Mouse (Mus musculus): ENCODE results near the gene Ulk4. TPM values are rescaled to one million over a fixed set of nuclear protein-coding genes. Genes with fewer than 3 reads are reported as not detected.

The Ulk4 gene
- total RNA-seq, 2 experiments from 2014 or later = 0.24 to 2.0 TPM

DNA sequence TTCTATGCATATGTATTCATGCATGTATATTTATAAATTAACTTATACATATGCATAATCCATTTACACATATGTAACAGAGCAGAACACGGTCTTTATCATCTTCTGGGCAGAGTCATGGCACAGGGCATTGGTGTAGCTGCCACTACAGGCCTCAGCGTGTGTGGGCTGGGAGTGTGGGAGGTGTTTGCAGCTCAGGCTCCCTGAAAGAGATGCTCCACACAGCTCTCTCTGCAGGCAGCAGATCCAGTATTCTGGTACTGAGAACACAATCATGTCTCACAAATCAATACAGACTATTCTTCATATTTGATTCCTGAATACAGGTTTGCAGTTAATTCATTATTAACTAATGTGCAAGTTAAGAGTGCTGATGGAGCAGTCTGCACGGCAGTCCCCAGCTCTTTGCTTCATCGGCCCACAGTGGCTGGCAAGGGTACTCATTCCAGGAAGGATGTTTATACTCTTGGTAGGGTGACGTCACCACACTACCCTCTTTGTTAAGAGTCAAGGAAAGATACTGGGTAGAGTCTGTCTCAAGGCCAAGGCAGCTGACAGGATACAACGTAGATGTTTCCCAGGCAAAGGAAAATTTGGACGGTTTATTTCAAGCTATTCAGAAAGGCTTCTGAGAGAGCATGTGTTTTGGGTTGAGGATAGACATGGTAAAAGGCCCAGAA is 276.2 kb downstream of the Ulk4 start:
- no peak for ATAC-seq (replicated peaks; ENCODE audit: low FRiP score, low TSS enrichment, poor library complexity, severe bottlenecking)

DNA sequence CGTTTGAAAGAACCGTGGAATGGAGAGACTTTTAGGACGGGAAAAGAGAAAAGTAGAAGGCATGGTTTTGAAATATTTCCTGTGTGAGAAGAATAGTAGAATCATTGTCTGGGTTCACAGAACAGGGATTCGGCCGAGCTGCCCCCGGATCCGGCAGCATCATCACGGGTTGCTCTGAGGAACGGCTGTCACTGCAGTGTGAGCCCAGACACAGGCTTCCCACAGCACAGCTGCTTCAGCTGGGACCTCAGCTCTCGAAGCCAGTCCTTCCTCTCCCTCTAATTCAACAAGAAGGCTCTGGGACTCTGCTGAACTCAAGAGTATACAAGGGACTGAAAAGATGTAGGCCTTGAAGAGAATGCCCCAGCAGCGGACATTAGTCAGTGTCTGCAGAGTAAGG is 278.3 kb downstream of the Ulk4 start:
- no peak for ATAC-seq (replicated peaks; ENCODE audit: low FRiP score, low TSS enrichment, poor library complexity, severe bottlenecking)

DNA sequence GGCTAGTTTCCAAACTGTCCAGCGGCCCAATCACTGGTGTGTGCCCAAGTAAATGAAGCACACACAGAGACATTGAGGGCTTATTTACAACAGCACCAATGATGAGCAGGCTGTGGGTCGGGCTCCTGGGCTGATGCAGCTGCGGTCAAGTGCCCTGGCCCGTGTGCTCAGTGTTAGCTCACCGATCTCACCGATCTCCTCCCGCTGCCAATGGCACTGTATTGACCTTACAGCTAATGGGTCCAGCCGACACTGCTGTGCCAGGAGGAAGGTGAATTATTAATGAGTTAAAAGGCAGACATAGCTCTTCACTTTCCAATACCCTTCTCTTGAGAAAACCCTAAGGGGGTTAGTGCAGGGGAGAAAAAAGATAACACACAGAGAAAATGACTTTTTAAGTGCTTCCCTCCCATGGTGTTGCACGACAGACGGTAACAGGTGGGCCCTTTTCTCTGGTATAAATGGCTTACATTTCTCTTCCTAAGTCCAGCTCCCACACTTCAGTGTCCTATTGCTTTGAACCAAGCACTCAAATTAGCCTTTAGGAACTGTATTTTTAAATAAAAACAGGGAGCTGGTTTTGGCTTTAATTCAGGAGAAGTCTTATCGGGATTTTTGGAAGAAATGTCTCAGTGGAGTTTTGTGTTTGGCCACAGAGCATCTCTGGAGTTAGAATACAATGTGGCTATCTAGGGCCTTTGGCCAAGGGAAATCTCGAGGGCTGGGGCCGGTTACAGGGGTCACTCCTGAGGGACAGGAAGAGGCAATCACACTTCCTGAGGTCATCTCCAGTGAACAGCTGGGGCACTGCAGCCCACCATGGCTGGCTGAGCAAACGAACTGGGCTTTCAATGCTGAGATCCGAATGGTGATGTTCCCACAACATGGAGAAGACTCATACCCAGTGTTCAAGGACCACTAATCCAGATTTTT is 282.5 kb downstream of the Ulk4 start:
- ATAC-seq (replicated peaks; ENCODE audit: low FRiP score, low TSS enrichment, poor library complexity, severe bottlenecking) = no peak

DNA sequence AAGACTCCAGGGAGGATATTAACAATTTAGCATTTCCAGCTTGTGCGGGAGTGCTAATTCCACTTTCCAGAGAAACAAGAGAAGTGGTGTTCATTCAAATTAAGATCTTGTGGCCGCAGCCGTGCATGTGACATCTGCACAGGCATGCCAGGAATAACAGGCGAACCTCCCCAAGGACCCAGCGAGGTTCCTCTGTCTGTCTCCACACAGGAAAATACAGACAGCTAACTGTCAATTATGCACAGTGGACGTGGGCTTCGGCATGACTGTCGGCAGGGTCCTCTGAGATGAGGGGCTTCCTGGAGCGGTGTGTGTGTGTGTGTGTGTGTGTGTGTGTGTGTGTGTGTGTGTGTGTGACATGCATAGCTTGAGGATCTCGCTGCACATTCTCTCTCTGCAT is 284.0 kb downstream of the Ulk4 start:
- no peak for ATAC-seq (replicated peaks; ENCODE audit: low FRiP score, low TSS enrichment, poor library complexity, severe bottlenecking)

DNA sequence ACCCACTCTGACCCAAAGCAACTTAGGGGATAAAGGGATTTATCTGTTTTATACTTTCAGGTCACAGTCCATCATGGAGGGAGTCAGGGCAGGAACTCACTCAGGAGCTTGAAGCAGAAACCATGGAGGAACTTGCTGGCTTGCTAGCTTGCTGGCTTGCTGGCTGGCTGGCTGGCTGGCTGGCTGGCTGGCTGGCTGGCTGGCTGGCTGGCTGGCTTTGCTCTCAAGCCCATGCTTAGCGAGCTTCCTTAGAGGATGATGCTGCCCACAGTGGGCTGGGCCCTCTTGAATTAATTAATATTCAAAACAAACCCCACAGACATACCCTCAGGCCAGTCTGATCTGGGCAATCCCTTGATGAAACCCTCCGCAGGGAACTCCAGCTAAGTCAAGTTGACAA is 285.2 kb downstream of the Ulk4 start:
- ATAC-seq (replicated peaks; ENCODE audit: low FRiP score, low TSS enrichment, poor library complexity, severe bottlenecking) = no peak

DNA sequence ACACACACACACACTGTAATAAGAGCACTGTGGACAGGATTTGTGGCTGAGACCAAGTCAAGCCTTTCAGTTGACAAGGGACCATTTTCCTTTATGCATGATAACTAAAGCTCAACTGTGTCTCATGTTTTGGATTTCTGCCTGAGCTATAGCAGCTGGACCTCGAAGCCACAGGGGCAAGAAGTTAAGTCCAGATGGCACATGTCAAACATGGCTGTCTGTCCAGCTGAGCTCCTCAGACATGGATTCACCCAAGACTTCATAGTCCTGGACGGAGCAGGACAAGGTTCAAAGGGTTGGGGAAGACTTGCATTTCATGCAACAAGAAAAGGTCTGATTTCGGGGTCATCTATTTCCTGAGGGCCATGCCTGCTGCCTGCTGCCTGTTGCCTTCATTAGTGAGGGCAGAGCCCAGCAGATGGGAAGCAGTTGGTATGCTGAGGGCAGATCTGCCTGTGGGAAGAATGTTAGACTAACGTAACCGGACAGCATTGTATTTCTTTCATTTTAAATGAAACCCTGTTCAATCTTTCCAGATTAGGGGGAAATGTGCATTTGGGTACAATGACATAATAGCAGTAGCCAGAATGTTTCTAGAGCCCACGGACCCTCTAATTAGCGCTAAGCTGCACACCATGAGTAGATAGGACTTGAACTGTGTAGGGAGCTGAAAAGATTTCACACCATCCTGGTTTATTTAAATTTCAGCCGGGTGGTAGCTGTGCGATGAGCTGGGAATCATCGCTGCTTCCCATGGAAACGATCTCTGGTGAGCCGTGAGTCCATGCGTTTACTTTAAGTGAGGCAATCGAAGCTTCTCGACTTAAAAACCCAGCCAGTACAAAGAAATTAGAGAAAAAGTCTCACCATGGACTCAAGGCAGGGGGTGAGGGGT is 286.9 kb downstream of the Ulk4 start:
- no peak for ATAC-seq (replicated peaks; ENCODE audit: low FRiP score, low TSS enrichment, poor library complexity, severe bottlenecking)

DNA sequence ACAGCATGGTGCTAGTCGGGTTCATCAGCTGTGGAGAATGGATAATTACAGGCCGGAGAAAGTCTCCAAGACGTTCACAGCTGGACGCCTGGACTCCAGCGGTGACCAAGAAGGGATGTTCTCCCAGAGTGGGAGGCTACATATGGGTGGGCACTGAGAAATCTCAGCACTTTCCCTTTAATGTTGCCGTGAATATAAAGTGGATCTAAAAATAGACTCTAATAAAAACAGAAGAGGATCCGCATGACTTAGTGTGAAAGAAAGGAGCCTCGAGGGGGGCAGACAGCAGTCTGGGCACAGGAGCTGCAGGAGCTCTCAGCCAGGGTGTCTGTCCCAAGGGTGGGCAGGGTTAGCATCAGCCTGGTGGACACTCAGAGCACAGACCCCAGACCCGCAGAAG is 288.9 kb downstream of the Ulk4 start:
- no peak for ATAC-seq (replicated peaks; ENCODE audit: low FRiP score, low TSS enrichment, poor library complexity, severe bottlenecking)

DNA sequence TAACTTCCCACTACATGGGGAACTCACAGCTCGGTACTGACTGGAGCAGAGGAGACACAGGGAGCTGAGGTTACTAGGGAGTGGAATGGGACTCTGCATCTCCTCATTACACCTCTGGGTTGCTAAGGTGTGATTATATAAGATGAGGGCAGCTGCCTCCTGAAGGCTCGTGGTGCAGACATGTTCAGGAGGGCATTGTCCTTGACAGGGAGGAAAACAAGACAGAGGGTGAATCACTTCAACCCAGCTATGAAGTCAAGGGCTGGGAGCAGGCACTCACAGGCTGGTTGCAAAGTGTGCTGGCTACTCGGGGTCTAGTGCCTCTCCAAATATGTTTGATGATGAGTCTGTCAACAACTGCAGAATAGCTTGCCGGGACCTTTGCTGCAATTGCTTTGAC is 290.0 kb downstream of the Ulk4 start:
- no peak for ATAC-seq (replicated peaks; ENCODE audit: low FRiP score, low TSS enrichment, poor library complexity, severe bottlenecking)

DNA sequence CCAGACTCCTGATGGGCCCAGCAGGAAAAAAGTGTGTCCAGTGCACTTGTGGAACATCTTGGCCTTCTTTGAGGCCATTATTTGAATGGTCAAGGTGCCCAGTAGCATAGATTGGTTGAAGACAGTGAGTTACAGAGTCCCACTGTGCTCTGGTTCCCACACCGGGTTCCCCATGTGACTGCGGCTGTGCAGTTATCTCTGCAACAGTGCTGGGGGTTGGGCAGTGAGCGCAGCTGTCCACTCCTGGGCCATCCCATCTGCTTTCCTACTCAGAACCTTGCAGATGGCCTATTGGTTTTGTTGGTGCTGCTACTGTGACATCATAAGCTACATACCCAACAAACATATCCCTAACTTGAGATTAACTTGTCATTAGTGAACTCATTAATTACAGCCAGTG is 290.7 kb downstream of the Ulk4 start:
- no peak for ATAC-seq (replicated peaks; ENCODE audit: low FRiP score, low TSS enrichment, poor library complexity, severe bottlenecking)

DNA sequence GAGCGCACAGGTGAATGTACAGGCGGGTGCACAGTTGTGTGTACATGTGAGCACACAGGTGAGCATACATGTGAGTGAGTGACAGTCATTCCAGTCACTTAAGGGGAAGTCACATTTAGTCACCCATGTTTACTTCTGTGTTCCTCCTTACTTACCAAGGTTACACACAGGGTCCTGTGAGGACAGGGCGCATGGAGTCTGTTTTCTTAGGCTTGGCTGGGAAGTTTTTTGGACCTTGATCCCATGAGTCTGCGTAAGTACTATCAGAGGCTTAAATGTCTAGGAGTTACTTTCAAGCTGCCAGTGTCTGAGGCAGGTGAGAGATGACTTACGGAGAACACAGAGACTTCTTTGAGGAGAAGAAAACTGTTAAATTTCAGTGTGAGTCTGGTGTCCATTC is 291.5 kb downstream of the Ulk4 start:
- ATAC-seq (replicated peaks; ENCODE audit: low FRiP score, low TSS enrichment, poor library complexity, severe bottlenecking) = no peak

DNA sequence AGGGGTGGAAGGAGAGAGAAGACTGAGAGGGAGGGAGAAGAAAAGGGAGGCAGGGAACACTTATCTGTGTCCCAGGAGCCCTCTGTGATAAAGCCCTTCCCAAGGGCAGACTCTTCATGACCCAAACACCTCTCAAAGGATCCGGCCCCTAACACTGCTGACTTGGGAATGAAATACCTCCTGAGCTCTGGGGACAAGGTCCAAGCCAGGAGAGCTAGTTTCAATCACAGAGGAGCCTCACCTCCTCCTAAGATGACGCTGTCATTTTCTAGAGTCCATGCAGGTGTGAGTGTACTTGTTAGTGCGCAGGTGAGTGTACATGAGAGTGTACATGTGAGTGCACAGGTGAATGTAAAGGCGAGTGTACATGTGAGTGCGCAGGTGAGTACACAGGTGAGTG is 292.0 kb downstream of the Ulk4 start:
- no peak for ATAC-seq (replicated peaks; ENCODE audit: low FRiP score, low TSS enrichment, poor library complexity, severe bottlenecking)

DNA sequence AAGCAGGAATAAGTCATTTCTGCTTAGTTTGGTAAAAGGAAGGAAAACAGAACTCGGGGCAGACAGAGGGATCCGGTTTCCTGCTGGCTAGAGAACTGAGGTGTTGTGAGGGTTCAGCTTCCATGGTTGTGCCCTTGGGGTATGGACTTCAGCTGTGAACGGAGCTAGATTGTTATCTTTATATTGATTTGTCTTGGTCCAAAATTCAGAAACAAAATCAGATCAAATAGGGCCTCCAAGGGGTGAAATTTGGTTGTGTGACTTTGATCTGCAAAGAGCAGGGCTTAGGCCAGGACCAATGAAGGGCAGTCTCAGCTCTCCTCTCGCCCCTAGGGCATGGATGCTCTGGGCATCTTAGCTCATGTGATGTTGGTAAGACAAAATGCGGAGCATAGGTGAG is 292.5 kb downstream of the Ulk4 start:
- no peak for ATAC-seq (replicated peaks; ENCODE audit: low FRiP score, low TSS enrichment, poor library complexity, severe bottlenecking)

DNA sequence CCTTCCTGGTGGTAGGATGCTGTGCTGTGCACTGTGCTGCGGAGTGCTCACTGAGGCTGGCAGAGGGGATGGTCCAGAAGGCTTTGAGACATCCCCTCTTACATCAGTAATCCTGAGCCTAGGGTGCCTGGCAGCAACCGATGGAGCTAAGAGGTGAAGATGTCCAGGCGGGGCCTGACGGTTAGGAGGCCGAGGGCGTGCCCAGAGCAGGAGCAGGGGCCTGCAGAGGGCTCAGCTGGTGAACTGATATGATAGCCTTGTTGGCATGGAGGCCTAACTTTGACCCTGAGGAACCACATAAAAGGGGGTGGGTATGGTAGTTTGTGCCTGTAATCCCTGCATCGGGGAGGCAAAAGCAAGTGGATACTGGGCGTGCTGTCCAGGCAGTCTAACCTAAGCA is 293.1 kb downstream of the Ulk4 start:
- peak; percentile 40; the same call in 1 of the 2 replicates for ATAC-seq (replicated peaks; ENCODE audit: low FRiP score, low TSS enrichment, poor library complexity, severe bottlenecking)

DNA sequence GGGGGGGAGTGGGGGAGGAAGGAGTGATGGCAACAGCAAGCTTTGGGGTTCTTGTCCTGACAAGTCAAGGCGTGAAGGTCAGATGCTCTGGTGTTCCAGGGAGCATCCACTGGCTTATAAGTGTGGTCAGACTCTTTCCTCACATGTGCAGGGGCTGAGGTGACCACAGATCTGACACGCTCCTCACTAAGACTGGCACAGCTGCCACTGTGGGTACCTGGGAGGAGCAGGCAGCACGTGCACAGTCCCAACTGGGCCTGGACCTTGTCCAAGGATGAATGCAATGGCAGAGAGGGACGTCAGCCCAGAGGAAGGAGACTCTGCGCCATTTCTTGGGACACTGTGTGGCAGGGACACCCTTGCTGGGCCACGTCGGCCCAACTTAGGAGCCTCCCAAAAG is 295.2 kb downstream of the Ulk4 start:
- ATAC-seq (replicated peaks; ENCODE audit: low FRiP score, low TSS enrichment, poor library complexity, severe bottlenecking) = no peak

DNA sequence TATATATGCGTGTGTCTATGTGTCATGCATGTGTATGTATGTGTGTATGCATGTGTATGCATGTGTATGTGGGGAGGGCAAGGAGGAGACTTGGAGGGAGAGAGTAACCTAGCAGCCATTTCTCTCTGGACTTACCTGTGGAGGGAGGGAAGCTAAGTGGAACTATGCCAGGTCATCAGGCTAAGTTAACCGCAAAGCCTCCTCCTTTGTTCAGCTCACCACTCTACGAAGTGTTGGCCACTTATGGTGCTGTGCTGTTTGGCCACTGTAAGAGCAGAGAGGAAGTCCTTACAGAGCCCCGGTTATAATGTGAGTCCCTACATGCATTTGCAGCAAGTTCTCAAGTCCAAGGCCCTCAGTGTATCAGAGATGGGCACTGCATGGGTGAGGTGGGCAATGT is 300.1 kb downstream of the Ulk4 start:
- ATAC-seq (replicated peaks; ENCODE audit: low FRiP score, low TSS enrichment, poor library complexity, severe bottlenecking) = no peak

DNA sequence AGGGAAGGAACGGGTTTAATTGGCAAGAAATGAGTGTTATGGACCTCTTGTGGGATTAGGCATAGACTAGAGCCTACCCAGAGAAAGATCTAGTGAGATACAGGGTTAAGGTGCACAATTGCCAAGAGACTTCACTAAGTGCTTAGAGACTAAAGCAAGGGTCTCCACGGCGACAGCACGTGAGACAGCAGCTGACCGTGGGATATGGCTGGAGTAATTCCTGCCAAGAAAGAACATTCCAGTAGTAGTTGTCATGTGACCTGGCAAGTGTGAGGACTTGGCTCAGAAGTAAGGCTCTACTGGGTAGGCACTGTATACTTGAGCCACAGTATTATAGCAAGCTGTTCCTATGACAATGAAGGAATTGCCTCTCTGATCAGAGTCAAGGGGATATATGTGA is 300.8 kb downstream of the Ulk4 start:
- ATAC-seq (replicated peaks; ENCODE audit: low FRiP score, low TSS enrichment, poor library complexity, severe bottlenecking) = no peak

DNA sequence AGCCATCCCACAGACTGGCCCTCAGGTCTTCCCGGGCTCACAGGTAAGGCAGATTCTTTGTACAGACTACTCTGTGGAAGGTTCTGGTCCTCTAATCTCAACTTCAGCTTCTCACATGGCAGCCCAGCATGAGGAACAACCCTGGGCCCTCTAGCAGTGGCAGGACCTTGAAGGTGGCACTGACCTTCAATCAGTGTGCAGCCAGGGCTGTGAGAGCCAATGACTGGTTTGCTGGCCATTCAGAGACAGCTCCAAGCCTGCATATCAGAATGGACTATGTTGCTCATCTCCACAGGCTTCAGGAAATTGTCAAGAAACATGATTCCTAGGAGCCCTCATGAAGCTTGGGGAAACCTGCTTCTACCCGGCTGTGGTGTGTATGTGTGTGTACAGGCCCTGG is 302.8 kb downstream of the Ulk4 start:
- no peak for ATAC-seq (replicated peaks; ENCODE audit: low FRiP score, low TSS enrichment, poor library complexity, severe bottlenecking)

DNA sequence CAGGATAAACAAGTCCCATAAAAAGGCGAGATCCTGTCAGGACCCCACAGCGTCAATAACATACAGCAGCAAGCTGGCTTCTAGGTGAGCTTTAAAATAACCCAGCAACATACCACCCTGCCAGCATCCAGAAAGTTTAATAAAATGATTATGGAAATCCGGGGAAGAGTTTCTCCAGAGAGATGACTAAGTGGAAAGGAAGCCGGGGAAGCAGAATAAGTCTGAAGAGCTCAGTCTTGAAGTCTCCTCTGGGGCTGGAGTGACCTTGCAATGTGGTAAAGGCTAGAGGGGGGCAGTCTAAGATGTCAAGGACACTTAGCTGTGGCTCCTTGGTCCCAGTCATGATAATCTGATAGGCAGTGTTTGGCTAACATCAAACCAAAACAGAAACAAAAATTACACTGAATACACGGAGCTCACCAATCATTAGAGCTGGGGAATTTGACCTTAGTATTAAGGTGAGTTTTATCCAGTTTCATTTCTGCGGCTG is 303.9 kb downstream of the Ulk4 start:
- ATAC-seq (replicated peaks; ENCODE audit: low FRiP score, low TSS enrichment, poor library complexity, severe bottlenecking) = no peak

DNA sequence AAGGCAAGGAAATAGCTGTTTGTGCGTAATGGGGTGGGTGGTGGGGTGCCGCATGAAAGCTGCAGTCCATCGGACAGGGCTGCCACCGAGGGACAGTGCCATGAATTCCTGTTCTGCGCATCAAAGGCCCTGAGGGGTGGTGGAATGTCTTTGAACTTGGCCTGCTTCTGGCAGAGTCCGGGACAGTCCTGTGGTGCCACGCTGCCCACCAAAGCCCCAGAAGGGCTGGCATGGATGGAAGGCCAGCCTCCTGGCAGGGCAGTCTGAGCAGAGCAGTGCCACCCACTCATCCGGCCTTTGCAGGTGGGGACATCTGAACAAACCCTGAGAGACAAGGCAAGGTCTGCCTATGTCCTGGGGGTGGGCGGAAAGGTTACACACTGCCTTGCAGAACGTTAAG is 312.0 kb downstream of the Ulk4 start:
- ATAC-seq (replicated peaks; ENCODE audit: low FRiP score, low TSS enrichment, poor library complexity, severe bottlenecking) = no peak

DNA sequence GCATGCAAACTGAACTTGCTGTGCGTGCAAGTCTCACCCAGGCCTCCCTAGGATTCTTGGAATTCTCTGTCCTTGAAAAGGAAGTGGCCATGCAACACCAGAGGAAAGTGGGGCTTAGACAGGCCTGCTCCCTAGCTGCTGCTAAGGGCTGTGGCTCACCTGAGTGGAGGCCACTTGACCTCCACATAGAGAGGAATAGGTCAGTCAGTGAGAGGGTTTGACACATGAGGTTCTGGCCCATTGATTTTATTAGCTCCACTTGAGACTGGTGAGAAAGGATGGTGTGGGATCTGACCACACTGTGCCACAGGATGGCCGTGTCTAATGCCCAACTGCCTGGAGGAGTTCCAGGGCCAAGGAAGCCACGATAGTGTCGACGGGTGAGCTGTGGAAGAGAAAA is 312.8 kb downstream of the Ulk4 start:
- ATAC-seq (replicated peaks; ENCODE audit: low FRiP score, low TSS enrichment, poor library complexity, severe bottlenecking) = no peak
